Mouse (Mus musculus): ENCODE measurements around the gene Cbfb.
A peak's percentile ranks its signal among the peaks of the same experiment; 100 is the strongest.
"Not testable (repeated sequence)": the region's sequence is repeated elsewhere in the genome, so short reads cannot be mapped to it uniquely, and the experiment has no call there.

Gene Cbfb

DNA sequence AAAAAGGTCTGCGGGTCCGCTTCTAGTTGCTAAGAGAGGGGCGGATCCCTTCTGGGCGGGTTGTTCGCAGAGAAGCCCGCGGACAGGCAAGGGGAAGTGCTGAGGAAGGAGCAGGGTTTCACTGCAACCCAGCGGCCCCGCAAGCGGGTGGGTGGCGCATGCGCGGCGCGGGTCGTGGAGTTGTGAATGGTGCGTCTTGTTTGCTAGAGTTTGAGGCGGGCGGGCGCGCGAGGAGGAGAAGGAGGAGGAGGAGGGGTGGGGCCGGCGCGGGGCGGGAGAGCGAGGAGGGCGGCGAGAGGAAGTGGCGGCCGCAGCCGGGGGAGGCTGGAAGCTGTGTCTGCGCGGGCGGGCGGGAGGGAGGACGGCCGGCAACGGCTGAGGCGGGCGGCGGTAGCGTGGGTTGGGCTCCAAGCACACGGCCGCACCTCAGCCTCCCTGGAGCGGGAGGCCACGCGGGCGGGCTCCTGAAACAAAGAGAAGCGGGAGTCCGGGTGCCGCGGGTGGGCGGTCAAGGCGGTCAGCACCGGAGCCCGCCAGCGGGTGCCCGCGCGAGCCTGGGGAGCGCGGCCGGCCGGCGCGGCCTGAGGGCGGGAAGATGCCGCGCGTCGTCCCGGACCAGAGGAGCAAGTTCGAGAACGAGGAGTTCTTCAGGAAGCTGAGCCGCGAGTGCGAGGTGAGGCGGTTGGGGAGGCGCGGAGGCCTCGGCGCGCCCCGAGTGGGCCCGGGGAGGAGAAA is at the start of gene Cbfb:
Cbfb (plus strand) TSS at position 294 of the 735 bp plus-strand sequence.
- peak; percentile 87 for DNase-seq (ENCODE audit: low read depth, low spot score)

GRCm38 (mm10) chr8:105129864-105130263 is 40.6 kb upstream of the Cbfb start:
- no peak for DNase-seq (ENCODE audit: low read depth, low spot score)

DNA sequence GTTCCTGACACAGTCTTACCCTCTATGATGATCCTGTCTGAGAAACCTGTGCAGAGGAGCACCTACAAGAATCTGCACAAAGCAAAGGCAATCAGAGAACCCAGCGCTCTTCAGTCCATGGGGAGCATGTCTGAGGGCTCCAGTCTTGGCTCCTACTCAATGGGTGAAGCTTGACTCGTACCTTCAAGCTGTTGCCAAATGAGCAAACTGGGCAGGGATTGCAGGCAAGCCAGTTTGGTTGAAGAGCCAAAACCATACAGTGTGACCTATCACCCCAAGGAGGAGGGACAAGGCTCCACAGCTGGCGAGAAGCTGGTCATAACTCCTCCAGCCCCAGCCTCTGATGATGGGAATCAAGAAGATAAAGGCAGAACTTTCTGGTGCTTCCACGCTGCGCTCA is 39.0 kb upstream of the Cbfb start, which contains the start of gene Ces4a:
Ces4a (plus strand) TSS at position 292 of the 400 bp plus-strand sequence.
- DNase-seq (ENCODE audit: low read depth, low spot score) = no peak

DNA sequence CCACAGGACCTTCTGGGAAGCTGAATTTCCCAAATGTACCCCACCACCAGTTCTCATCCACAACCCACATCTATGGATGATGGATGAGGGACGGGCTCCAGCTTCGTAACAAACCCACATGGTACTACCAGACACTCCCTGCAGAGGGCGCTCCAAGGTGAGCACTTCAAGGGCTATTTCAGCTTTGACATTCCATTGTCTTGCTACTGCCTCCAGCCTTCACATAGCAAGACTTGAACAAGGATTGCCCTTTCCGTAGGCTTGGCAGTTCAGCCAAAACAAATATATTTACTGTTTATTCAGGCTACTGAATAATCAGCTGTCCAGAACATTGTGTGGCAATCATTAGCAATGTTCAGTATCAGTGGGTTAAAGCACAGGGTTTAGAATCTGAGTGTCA is 32.1 kb upstream of the Cbfb start:
- DNase-seq (ENCODE audit: low read depth, low spot score) = peak; percentile 19

DNA sequence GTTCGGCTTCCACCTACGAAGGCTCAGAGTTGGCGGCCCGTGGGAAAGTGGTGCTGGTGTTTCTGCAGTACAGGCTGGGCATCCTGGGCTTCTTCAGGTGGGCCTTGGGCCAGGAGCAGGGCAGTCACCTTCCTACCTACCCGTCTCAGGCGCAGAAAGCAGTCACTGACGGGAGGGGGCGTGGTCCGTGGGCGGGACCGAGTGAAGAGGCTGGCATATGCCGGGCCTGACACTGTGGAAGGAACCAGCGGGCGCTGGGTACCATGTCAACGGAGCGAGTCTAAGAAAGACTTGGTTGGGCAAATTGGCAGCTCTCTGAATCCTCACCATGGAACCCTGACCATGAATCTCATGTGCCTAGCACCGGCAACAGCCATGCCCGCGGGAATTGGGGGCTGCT is 28.1 kb upstream of the Cbfb start:
- DNase-seq (ENCODE audit: low read depth, low spot score) = no peak

GRCm38 (mm10) chr8:105151654-105152053 is 18.8 kb upstream of the Cbfb start:
- DNase-seq (ENCODE audit: low read depth, low spot score) = no peak

GRCm38 (mm10) chr8:105152623-105153398 is 17.7 kb upstream of the Cbfb start:
- peak; percentile 73 for DNase-seq (ENCODE audit: low read depth, low spot score)

DNA sequence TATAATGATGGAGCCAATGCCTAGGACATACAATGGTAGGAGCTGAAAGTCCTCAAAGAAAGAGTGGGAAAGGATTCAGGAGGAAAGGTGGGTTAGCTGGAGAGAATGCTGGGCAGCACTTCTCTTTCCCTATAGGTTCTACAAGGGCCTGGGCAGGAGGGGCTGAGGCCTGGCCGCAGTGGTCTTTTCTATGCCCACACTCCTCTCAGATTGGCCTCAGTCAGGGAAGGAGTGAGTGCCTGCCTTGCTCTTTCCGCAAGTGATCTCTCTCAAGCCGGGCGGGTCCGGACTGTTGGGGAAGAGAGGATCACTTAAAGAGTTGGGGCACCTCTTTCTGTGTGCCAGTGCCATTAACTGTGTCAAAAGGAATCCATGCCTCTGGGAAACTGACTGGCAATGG is 16.2 kb upstream of the Cbfb start:
- DNase-seq (ENCODE audit: low read depth, low spot score) = no peak

DNA sequence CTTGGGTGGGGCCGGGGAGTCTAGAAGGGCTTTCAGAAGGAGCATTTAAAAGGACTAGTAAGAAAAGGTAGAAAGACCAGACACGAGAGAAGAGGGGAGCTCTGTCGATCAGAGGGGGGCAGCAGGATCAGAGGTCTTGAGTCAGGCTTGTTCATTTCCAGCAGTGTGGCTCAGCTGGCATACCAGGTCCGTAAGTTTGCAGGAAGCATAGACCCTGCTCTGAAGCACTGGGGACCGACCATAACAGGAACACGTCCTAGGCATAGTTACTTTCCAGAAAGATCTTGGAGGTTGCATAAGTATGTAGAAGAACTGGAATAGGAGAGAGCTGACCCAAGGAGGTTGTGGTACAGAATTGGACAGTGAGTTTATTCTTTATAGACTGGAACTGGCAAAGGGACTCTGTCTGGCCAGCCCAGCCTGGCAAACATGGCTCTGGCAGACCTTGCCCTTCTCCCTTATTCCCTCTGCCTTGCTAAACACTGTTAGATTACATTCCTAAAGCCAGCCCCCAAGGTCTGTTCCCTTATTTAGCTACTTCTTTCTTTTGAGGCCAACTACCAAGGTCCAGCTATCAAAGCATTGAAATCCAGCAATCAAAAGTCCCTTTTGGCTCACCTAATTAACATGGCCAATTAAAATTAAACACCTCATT is 15.3 kb upstream of the Cbfb start:
- no peak for DNase-seq (ENCODE audit: low read depth, low spot score)

DNA sequence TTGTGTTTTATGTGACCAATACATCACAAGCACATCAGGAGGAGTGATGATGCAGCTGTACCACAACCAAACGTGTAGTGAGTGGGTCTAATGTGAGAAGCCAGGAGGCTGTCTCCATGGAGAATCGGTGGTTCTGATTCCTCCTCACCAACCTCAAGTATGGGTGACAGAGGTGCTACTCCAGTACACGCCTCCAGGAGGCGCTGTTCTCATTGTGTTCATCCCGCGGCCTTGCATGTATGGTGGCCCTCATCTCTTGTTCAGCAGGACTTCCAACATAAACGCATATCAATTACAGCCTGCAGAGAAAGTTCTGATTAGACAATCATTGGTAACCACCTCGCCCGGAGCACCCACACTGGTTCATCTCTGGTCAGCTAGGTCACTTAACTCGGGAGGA is 12.9 kb upstream of the Cbfb start:
- DNase-seq (ENCODE audit: low read depth, low spot score) = no peak

DNA sequence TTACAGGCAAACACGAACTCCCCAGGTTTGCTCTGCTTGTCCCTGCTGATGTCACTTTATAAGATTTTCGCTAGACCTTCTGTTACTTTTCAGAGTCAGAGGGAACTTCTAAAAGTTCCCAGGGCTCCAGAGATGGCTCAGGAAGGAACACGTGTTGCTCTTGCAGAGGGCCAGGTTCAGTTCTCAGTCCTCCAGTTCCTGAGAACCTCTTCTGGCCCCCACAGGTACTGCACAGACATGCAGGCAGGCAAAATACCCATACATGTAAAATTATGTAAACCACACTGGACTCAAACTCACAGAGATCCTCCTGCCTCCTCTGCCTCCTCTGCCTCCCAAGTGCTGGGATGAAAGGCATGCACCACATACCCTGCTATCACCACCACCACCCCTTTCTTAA is 12.4 kb upstream of the Cbfb start:
- no peak for DNase-seq (ENCODE audit: low read depth, low spot score)

DNA sequence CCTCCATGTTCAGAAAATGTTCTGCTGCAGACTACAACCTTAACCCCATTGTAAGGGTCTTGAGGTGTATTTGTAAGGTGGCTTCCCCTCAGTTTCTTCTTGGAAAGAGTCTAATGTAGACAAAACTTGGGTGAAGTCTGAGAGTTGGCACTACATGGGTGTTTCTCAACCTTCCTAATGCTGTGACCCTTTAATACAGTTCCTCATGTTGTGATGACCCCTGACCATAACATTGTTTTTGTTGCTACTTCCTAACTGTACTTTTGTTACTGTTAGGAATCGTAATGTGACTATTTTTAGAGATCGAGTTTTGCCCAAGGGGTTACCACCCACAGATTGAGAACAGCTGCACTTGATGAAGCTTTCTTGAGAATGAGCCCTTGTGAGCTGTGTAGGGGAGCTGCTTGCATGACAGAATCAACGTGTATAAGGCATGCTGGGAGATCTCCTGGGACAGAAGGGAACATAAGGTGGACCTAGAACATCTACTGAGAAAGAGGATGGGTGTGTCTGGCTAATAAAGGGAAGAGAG is 9.3 kb upstream of the Cbfb start:
- DNase-seq (ENCODE audit: low read depth, low spot score) = no peak

DNA sequence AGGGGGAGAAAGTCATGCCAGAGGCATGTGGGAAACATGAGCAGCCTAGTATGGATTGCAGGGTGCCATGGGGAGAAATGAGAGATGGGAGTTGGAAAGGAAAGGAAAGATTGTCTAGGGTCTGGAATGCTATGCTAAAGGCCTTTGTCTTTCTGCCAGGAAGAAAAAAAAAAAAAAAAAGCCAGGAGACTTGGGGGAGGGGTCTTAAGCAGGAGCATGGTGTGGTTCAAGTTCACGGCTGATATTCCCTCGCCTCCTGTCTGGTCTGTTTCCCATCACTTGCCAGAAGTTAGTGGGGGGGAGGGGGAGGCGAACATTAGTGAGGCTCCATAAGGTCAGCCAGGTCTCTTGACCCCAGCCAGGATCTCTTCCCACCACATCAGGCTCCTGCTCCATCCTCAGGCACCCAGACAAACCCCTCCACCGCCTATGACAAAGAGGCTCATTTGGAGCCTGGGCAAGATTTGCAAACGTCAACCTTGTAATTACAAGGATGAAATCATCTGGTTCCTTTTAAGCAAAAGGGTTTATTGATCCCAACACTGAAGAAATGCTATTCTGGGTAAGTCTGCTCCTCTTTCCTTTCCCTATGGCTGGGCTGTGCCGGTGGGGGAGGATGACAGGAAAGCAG is 6.1 kb upstream of the Cbfb start:
- no peak for DNase-seq (ENCODE audit: low read depth, low spot score)

DNA sequence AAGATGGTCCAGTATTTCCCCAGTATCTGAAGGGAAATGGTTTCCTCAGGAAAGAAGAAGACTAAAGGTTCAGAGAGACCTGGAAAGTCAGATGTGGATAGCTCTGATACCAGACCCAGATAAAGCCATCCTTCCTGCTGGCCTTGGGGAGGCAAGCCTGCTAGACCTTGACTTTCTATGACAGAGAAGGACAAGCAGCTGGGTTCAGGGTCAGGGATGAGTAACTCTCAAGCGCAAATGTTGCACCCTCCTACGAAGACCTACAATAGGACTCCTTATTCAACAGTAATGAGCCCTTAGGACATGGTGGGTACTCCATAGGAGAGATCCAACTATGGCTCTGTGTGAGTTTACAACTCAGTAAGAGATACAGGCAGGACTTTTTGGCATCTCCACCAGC is 5.3 kb upstream of the Cbfb start:
- no peak for DNase-seq (ENCODE audit: low read depth, low spot score)

GRCm38 (mm10) chr8:105167116-105167515 is 3.4 kb upstream of the Cbfb start:
- no peak for DNase-seq (ENCODE audit: low read depth, low spot score)

GRCm38 (mm10) chr8:105169582-105169981 is 892 bp upstream of the Cbfb start:
- DNase-seq (ENCODE audit: low read depth, low spot score) = no peak

DNA sequence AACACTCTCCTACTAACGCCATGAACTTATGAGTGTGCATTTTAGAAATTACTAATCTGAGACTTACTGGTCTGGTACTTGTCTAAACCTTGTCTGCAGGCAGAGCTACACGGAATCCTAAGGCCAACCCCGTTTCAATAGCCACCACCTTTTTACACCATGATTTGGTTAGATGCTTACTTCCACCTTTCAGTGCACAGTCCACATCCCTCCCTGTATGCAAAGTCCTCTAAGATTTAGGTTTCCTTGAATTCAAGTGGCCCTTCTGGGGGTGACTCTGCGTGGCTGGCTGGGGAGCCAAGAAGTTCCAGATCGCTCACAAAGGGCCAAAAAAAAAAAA is 463 bp upstream of the Cbfb start:
- no peak for DNase-seq (ENCODE audit: low read depth, low spot score)

- DNase-seq (ENCODE audit: low read depth, low spot score) = peak; percentile 34
Observed at GRCm38 (mm10) chr8:105171116-105172002, 885 bp downstream of the Cbfb start.

DNA sequence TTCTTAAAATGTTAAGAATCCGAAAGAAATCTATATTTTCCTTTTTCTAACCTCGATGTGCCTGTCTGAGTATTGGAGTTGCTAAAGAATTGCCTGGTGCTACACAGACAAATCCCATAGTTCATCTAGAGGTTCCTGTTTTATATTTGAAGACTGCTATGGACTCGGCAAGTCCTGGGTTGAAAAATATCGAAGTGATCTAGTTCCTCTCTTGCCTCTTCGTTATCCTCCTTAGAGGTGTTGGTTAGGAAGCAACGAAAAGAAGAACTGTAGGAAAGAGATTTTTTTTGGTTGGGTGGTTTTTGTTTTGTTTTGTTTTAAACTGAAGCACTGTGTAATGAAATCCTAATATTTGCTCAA is 1.5 kb downstream of the Cbfb start:
- no peak for DNase-seq (ENCODE audit: low read depth, low spot score)

DNA sequence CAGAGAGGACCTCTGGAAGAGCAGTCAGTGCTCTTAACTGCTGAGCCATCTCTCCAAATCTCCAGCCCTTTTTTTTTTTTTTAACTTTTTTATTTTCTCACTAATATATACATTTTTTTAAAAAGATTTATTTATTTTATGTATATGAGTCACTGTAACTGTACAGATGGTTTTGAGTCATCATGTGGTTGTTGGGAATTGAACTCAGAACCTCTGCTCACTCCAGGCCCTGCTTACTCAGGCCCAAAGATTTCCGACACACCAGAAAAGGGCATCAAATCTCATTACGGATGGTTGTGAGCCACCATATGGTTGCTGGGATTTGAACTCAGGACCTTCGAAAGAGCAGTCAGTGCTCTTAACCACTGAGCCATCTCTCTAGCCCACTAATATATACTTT is 4.8 kb downstream of the Cbfb start:
- not testable (repeated sequence) for DNase-seq (ENCODE audit: low read depth, low spot score)

DNA sequence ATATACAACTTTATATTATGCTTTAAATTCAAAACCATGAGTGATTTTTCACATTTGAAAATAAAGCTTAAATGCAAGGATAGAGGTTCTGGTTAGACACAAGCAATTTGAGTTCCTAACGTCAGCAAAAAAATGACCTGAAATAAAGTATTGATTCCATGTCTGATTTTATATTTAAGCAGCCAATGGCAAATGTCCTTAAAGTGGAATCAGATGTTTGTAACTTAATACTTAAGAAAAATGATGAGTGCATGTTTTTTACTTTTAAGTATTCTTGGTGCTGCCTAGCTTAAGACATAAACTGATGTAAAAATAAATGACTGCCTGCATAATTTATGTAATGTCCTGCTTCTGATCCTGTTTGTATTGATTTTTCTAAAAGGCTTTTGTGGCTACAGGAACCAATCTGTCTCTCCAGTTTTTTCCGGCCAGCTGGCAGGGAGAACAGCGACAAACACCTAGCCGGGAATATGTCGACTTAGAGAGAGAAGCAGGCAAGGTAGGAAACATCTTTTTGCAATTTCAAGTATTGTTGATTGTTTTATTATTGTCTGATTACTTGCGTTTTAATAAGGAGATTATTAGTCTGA is 7.8 kb downstream of the Cbfb start:
- no peak for DNase-seq (ENCODE audit: low read depth, low spot score)

Data from retina, postnatal 7 days (tissue).